Mouse (Mus musculus) E14TG2a.4 (cell line): ENCODE measurements around the gene Cdh23.

ENCODE experiments used
- CTCF ChIP-seq: conservative IDR thresholded peaks from 2 replicates; pipeline ENCODE4 v1.5.1; 2014; ENCODE audit warnings: low read length
- NANOG ChIP-seq: IDR thresholded peaks from 2 replicates; pipeline ENCODE4 v1.6.1; 2014; ENCODE audit warnings: borderline replicate concordance, low read length, mixed read lengths
- POU5F1 ChIP-seq: IDR thresholded peaks from 2 replicates; pipeline ENCODE4 v1.6.1; 2014; ENCODE audit warnings: low read length, borderline replicate concordance

- no peak for TF ChIP-seq CTCF
- no peak for TF ChIP-seq NANOG
- no peak for TF ChIP-seq POU5F1
Measured at GRCm38 (mm10) chr10:60685764-60686640, 10.3 kb downstream of the Cdh23 start.
